Mouse (Mus musculus): ENCODE data around the gene Ltc4s. TPM values are rescaled to one million over a fixed set of nuclear protein-coding genes. Genes with fewer than 3 reads are reported as not detected.

Gene Ltc4s
- polyA plus RNA-seq, 1 experiment from 2014 or later = 4.5 TPM

GRCm38 (mm10) chr11:50210505-50211151 lies 27.8 kb downstream of the Ltc4s start, which contains the start of the genes Sqstm1 and Mgat4b:
TSS of gene Sqstm1 (minus strand) at chr11:50210827.
TSS of gene Mgat4b (plus strand) at chr11:50210890.
- H3K4me3 ChIP-seq (replicated peaks; ENCODE audit: low read length) = peak within 1 kb of the TSS; percentile 74
- H3K4me1 ChIP-seq (replicated peaks; ENCODE audit: control insufficient read depth, insufficient read depth, low read length) = peaks cover 24% of the 10 kb centered on the region
- no peaks in the 10 kb centered on the region for H3K27me3 ChIP-seq (ENCODE audit: control insufficient read depth, insufficient read depth, low read length)
- peak within 1 kb of the TSS; percentile 96 for H3K27ac ChIP-seq
- H3K9me3 ChIP-seq (ENCODE audit: control insufficient read depth, low read length) = no peaks in the 10 kb centered on the region
- H3K36me3 ChIP-seq (replicated peaks; ENCODE audit: control insufficient read depth, insufficient read depth) = peaks cover 20% of the 10 kb centered on the region
- H3K9ac ChIP-seq = peak within 1 kb of the TSS; percentile 86
- DNase-seq (ENCODE audit: low spot score) = peak; percentile 85
- ATAC-seq (ENCODE audit: low FRiP score) = peak; percentile 80
- H3K4me2 ChIP-seq (replicated peaks) = peak within 1 kb of the TSS; percentile 75
- 2% methylated on average over 45 of the region's 48 CpGs for WGBS

- H3K27me3 ChIP-seq (ENCODE audit: control insufficient read depth, insufficient read depth, low read length) = no peaks in the 10 kb centered on the region
- no peaks in the 10 kb centered on the region for H3K9me3 ChIP-seq (ENCODE audit: control insufficient read depth, low read length)
- H3K4me1 ChIP-seq (replicated peaks; ENCODE audit: control insufficient read depth, insufficient read depth, low read length) = peaks cover 19% of the 10 kb centered on the region
- DNase-seq (ENCODE audit: low spot score) (peak; percentile 85), ATAC-seq (ENCODE audit: low FRiP score) (peak; percentile 93)
- H3K4me3 ChIP-seq (replicated peaks; ENCODE audit: low read length) = peak overlapping the region; percentile 74
- H3K4me2 ChIP-seq (replicated peaks) = peak overlapping the region; percentile 75
- H3K9ac ChIP-seq = peak overlapping the region; percentile 86
- under 1% methylated on average over 24 of the region's 24 CpGs for WGBS
- peaks cover 26% of the 10 kb centered on the region for H3K36me3 ChIP-seq (replicated peaks; ENCODE audit: control insufficient read depth, insufficient read depth)
- peak overlapping the region; percentile 96 for H3K27ac ChIP-seq
These were observed 28.3 kb downstream of the Ltc4s start for GRCm38 (mm10) chr11:50210101-50210504.

GRCm38 (mm10) chr11:50208039-50208438 lies 30.4 kb downstream of the Ltc4s start:
- Histone ChIP-seq H3K4me1 (replicated peaks; ENCODE audit: control insufficient read depth, insufficient read depth, low read length) (peaks cover 19% of the 10 kb centered on the region), H3K4me2 (replicated peaks) (0 out of 2 replicates have a peak overlapping the region, but pooled peaks have one; percentile 75), H3K4me3 (replicated peaks; ENCODE audit: low read length) (no peak overlapping the region), H3K27me3 (ENCODE audit: control insufficient read depth, insufficient read depth, low read length) (no peaks in the 10 kb centered on the region), H3K36me3 (replicated peaks; ENCODE audit: control insufficient read depth, insufficient read depth) (peaks cover 46% of the 10 kb centered on the region), H3K27ac (no peak overlapping the region), H3K9me3 (ENCODE audit: control insufficient read depth, low read length) (no peaks in the 10 kb centered on the region), H3K9ac (no peak overlapping the region)
- DNase-seq (ENCODE audit: low spot score) = no peak
- WGBS = 96% methylated on average over 5 of the region's 5 CpGs
- no peak for ATAC-seq (ENCODE audit: low FRiP score)

- Histone ChIP-seq H3K9me3 (ENCODE audit: control insufficient read depth, low read length) (no peaks in the 10 kb centered on the region), H3K4me3 (replicated peaks; ENCODE audit: low read length) (no peak overlapping the region), H3K4me1 (replicated peaks; ENCODE audit: control insufficient read depth, insufficient read depth, low read length) (peaks cover 19% of the 10 kb centered on the region), H3K27ac (no peak overlapping the region), H3K9ac (no peak overlapping the region), H3K4me2 (replicated peaks) (no peak overlapping the region), H3K27me3 (ENCODE audit: control insufficient read depth, insufficient read depth, low read length) (no peaks in the 10 kb centered on the region), H3K36me3 (replicated peaks; ENCODE audit: control insufficient read depth, insufficient read depth) (peaks cover 53% of the 10 kb centered on the region)
- ATAC-seq (ENCODE audit: low FRiP score) = no peak
- DNase-seq (ENCODE audit: low spot score) = no peak
- WGBS = 96% methylated on average over 14 of the region's 14 CpGs
These were observed 31.1 kb downstream of the Ltc4s start for GRCm38 (mm10) chr11:50207344-50207743.

GRCm38 (mm10) chr11:50206037-50206436 lies 32.4 kb downstream of the Ltc4s start:
- Histone ChIP-seq H3K27ac (no peak overlapping the region), H3K4me3 (replicated peaks; ENCODE audit: low read length) (no peak overlapping the region), H3K36me3 (replicated peaks; ENCODE audit: control insufficient read depth, insufficient read depth) (peaks cover 66% of the 10 kb centered on the region), H3K27me3 (ENCODE audit: control insufficient read depth, insufficient read depth, low read length) (no peaks in the 10 kb centered on the region), H3K4me2 (replicated peaks) (no peak overlapping the region), H3K9me3 (ENCODE audit: control insufficient read depth, low read length) (no peaks in the 10 kb centered on the region), H3K4me1 (replicated peaks; ENCODE audit: control insufficient read depth, insufficient read depth, low read length) (peaks cover 16% of the 10 kb centered on the region), H3K9ac (no peak overlapping the region)
- no peak for DNase-seq (ENCODE audit: low spot score)
- WGBS = 96% methylated on average over 2 of the region's 2 CpGs
- ATAC-seq (ENCODE audit: low FRiP score) = no peak

- Histone ChIP-seq H3K4me3 (replicated peaks; ENCODE audit: low read length) (no peak overlapping the region), H3K27me3 (ENCODE audit: control insufficient read depth, insufficient read depth, low read length) (no peaks in the 10 kb centered on the region), H3K4me2 (replicated peaks) (no peak overlapping the region), H3K36me3 (replicated peaks; ENCODE audit: control insufficient read depth, insufficient read depth) (peaks cover 72% of the 10 kb centered on the region), H3K9ac (no peak overlapping the region), H3K9me3 (ENCODE audit: control insufficient read depth, low read length) (no peaks in the 10 kb centered on the region), H3K27ac (no peak overlapping the region), H3K4me1 (replicated peaks; ENCODE audit: control insufficient read depth, insufficient read depth, low read length) (peaks cover 13% of the 10 kb centered on the region)
- DNase-seq (ENCODE audit: low spot score) (no peak), ATAC-seq (ENCODE audit: low FRiP score) (no peak)
- 94% methylated on average over 3 of the region's 3 CpGs for WGBS
These were observed 33.0 kb downstream of the Ltc4s start for GRCm38 (mm10) chr11:50205434-50205833.

- 95% methylated on average over 9 of the region's 9 CpGs for WGBS
- no peak overlapping the region for H3K9ac ChIP-seq
- no peak overlapping the region for H3K4me3 ChIP-seq (replicated peaks; ENCODE audit: low read length)
- no peak overlapping the region for H3K4me2 ChIP-seq (replicated peaks)
- H3K9me3 ChIP-seq (ENCODE audit: control insufficient read depth, low read length) = no peaks in the 10 kb centered on the region
- DNase-seq (ENCODE audit: low spot score) (no peak), ATAC-seq (ENCODE audit: low FRiP score) (no peak)
- no peak overlapping the region for H3K27ac ChIP-seq
- 0 out of 2 replicates have a peak, but pooled peaks cover 3% of the 10 kb centered on the region for H3K4me1 ChIP-seq (replicated peaks; ENCODE audit: control insufficient read depth, insufficient read depth, low read length)
- no peaks in the 10 kb centered on the region for H3K27me3 ChIP-seq (ENCODE audit: control insufficient read depth, insufficient read depth, low read length)
- peaks cover 93% of the 10 kb centered on the region for H3K36me3 ChIP-seq (replicated peaks; ENCODE audit: control insufficient read depth, insufficient read depth)
These were observed 35.1 kb downstream of the Ltc4s start for GRCm38 (mm10) chr11:50203302-50203827.

GRCm38 (mm10) chr11:50201590-50201989 lies 36.8 kb downstream of the Ltc4s start:
- Histone ChIP-seq H3K9me3 (ENCODE audit: control insufficient read depth, low read length) (no peaks in the 10 kb centered on the region), H3K27ac (no peak overlapping the region), H3K9ac (no peak overlapping the region), H3K4me2 (replicated peaks) (no peak overlapping the region), H3K4me3 (replicated peaks; ENCODE audit: low read length) (no peak overlapping the region), H3K27me3 (ENCODE audit: control insufficient read depth, insufficient read depth, low read length) (no peaks in the 10 kb centered on the region), H3K36me3 (replicated peaks; ENCODE audit: control insufficient read depth, insufficient read depth) (peaks cover 100% of the 10 kb centered on the region), H3K4me1 (replicated peaks; ENCODE audit: control insufficient read depth, insufficient read depth, low read length) (no peaks in the 10 kb centered on the region)
- ATAC-seq (ENCODE audit: low FRiP score) (no peak), DNase-seq (ENCODE audit: low spot score) (no peak)
- WGBS = 90% methylated on average over 3 of the region's 3 CpGs

- H3K27me3 ChIP-seq (ENCODE audit: control insufficient read depth, insufficient read depth, low read length) = no peaks in the 10 kb centered on the region
- H3K4me1 ChIP-seq (replicated peaks; ENCODE audit: control insufficient read depth, insufficient read depth, low read length) = no peaks in the 10 kb centered on the region
- DNase-seq (ENCODE audit: low spot score) (no peak), ATAC-seq (ENCODE audit: low FRiP score) (no peak)
- H3K9me3 ChIP-seq (ENCODE audit: control insufficient read depth, low read length) = no peaks in the 10 kb centered on the region
- H3K36me3 ChIP-seq (replicated peaks; ENCODE audit: control insufficient read depth, insufficient read depth) = peaks cover 100% of the 10 kb centered on the region
- H3K4me3 ChIP-seq (replicated peaks; ENCODE audit: low read length) = no peak overlapping the region
- WGBS = 79% methylated on average over 8 of the region's 8 CpGs
- no peak overlapping the region for H3K4me2 ChIP-seq (replicated peaks)
- no peak overlapping the region for H3K27ac ChIP-seq
- H3K9ac ChIP-seq = no peak overlapping the region
These were observed 37.8 kb downstream of the Ltc4s start for GRCm38 (mm10) chr11:50200613-50201012.
